Mouse (Mus musculus): ENCODE measurements at regions not wholly inside any gene's neighbourhood (a gene's known extent, or its start where the extent isn't known, plus 50 kb on each side); places are given as distances from the start of the nearest gene placed in this dataset.

DNA sequence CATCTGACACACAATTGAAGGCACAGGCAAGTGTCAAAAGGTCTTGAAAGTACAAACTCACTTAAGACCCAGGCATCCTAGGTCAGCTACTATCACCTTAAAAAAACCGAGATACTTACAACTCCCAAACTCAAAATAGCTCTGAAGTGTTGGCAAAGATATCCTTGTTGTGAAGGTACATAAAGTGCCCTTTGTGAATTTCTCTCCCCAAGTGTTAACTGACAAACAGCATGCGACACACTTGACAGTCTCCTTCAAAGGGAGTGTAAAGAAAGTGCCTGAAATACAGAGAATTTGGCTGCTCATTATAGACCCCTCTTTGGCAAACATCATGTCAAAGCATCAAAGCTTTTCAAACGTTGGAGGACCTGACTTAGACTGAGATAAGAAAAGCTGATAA, 2634.2 kb downstream of the 9330182O14Rik start:
- no peak for DNase-seq (ENCODE audit: low read depth)

DNA sequence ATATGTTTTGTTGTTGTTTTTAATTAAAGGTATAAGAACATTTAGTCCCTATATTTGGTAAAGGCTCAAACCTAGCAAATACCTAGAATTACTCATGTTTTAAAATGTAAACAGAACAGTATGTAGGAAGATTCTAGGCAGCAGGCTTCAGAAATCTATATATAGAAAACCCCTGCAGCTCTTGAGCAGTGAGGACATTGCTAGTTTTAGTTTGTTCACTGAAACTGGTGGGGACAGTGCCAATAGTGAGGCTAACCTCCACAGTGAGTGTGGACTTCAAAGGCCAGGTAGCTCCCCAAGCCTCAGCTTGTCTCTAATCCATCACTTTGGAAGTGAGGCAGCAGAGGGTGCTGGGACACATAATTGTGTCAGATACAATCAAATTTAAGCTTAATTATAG, 2645.7 kb downstream of the 9330182O14Rik start:
- DNase-seq (ENCODE audit: low read depth): no peak

DNA sequence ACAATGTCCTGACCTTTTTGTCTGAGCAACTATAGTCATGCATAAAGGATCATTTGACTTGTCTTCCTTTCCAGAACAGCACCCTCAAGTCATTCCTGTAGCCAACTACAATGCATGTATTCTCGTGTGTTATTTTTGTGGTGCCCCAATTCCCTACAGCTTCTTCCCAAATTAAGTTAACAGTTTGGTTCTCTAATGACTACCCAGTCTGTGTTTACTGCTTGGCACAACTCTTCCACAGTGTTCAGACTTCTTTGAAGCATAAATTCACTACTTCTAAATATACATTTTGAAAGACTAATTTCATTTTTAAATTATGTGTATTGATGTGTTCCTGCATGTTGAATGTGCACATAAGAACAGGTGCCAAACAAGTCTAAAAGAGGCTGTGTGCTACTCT, 2667.1 kb downstream of the 9330182O14Rik start:
- no peak for DNase-seq (ENCODE audit: low read depth)

DNA sequence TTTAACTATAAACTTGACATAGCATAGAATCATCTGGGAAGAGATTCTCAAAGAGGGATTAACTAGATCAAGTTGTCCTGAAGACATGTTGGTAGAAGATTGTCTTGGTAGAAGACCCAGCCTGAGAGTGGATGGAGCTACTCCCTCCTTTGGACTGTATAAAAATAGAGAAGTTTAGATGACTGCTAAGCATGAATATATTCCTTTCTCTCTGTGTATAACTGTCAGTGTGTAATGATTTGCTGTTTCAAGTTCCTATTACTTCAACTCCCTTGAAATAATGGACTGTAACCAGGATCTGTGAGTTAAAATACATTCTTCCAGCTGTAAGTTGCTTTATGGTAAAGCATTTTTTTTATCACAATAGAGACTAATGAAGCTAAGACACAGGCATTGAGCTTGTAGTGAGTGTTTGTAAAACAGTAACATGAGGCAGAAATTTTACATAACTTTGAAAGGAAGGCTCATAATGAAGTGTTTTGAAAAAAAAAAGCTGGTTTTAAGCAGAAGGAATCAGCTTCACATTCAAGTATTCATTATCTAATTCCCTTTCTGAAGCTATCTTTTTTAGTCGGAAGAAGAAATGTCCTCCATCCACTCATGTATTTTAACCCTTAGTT, 2676.8 kb downstream of the 9330182O14Rik start:
- no peak for DNase-seq (ENCODE audit: low read depth)

DNA sequence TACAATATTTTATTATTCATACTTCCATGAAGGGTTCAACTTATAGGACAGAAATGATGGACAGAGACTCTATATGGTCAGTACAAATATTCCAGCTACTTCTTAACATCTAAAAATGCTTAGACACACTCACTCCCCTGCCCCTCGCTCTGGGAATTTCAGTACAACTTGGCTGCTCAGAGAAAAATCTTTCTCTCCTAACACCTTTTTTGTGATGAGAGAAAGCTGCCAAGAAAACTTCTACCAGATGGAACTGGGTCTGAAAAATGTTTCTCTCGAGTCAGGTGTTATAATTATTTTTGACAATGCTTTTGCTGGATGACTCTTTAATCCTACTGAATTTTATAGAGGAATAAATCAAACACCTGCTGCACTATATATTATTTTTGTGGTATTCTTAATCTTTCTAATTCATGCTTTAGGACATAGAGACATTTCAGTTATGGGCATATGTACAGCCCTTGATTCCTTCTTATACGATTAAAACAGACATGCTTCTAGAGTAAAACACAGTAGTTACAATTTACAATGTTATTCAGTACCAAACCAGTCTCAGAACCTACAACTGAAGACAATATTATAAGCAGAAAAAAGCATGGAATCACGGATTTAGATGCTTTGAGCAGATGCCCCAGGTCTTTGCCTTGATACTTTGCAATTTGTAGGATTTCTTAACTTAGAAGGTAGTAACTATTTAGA, 2681.0 kb downstream of the 9330182O14Rik start:
- DNase-seq (ENCODE audit: low read depth): no peak

DNA sequence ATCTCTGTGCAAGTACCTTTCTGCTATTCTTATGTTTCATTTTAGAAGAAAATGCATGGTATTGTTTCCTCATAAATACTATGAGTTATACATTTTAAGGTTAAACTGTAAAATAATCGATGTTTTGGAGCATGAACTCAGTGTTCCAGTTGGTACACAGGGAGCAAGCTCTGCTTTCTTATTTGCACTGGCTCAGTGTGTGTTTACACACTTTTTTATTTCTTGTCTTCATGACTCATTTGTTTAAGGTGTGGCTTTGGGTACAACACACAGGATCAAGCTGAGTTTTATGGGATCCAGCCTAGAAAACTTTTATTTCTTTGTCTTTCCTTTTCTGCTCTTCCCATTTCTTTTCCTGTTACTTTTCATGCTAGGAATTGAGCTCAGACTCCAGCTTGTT, 2704.7 kb downstream of the 9330182O14Rik start:
- no peak for DNase-seq (ENCODE audit: low read depth)

DNA sequence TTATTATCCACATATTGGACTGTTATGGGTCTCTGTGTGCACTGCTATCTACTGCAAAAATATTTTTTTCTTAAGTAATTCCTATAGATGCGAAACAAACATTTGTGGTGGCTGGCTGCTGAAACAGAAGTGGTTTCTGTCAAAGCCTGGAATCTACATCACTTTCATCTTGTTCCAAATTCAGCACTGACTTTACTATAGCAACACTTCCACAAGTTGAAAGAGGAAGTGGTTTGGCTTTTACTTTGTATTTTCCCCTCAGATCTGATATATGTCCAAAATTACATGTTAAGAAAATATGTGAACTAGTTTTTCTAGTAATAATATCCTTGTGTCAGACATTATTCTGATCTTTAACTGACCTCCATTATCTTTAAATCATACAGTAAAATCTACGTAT, 2715.8 kb downstream of the 9330182O14Rik start:
- DNase-seq (ENCODE audit: low read depth): no peak

DNA sequence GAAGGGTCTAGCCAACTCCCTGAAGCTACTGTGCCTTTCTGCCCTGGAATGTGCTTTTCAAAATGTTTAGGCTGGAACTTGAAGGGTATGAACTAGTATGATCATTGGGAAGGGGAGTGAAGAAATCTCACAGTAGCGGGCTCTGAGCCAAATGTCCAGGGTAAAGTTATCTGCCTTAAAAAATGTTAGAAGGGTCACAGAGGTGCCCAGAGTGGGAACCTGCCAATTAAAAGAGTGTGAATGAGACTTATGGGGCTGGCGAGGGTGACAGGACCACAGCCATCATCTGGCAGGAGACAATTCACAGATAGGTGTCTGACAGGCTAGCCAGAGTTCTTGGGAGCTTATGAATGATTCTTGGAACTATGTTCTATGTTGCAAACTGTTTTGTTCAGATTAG, 2738.3 kb downstream of the 9330182O14Rik start:
- no peak for DNase-seq (ENCODE audit: low read depth)

DNA sequence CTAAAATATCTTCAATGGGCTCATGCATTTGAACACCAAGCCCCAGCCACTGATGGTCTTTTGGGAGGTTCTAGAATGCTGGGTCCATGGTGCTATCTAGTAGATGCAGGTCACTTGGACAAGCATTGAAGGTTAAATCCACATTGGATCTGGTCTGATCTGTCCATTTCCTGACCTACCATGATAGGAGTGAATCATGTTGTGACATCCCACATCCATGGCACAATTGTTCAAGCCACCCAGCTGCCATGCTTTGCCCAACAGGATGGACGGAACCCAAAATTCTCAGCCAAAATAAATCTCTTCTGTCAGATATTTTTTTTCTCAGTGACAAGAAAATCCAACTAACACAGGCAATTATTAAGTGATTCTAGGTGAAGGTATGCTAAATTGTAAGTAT, 2760.4 kb downstream of the 9330182O14Rik start:
- no peak for DNase-seq (ENCODE audit: low read depth)

DNA sequence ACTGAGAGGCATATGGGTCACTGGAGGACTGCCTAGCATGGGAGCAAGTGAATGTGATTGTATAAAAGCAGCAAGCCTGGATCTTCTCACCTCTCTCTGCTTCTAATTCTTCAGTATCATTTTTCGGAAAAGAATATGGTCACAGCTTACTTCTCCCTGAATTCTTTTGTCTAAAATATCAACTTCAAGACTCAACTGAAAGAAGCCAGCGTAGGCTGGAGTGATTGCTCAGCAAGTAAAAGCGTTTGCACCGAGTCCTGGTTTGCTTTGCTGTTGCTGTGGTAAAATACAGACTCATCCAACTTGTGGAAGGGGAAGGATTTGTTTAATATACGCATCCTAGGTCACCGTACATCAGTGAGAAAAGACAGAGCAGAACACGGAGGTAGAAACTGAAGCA, 2765.9 kb downstream of the 9330182O14Rik start:
- no peak for DNase-seq (ENCODE audit: low read depth)

DNA sequence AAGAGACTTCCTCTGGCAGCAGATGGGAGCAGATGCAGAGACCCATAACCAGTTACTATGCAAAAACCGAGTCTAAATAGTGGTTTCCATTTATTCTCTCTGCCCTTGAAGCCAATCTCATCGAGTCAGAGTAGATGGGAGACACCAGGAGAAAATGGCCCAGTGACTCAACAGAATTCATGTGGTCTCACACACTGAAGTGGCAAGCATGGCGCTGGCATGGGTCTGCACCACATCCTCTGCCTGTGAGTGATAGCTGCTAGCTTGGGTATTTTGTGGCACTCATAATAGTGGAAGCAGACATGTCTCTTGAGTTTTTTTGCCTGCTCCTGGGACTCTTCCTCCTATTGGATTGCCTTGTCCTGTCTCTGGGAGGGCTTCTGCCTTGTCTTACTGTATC, 2767.6 kb downstream of the 9330182O14Rik start:
- no peak for DNase-seq (ENCODE audit: low read depth)

DNA sequence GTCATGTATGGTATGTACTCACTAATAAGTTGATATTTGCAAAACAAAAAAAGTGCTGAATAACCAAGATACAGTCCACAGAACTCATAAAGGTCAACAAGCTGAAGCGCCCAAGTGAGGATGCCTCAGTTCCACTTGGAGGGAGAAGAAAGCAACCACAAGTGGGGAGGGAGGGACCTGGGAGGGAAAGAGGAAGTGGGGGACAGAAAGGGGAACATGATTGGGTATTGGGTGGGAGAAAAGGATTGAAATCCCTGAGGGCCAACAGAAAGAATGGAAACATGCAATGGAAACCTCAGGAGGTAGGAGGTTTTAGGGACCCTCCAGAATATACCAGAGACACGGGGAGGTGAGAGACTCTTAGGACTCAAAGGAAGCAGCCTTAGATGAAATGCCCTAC, 2777.2 kb downstream of the 9330182O14Rik start:
- no peak for DNase-seq (ENCODE audit: low read depth)

DNA sequence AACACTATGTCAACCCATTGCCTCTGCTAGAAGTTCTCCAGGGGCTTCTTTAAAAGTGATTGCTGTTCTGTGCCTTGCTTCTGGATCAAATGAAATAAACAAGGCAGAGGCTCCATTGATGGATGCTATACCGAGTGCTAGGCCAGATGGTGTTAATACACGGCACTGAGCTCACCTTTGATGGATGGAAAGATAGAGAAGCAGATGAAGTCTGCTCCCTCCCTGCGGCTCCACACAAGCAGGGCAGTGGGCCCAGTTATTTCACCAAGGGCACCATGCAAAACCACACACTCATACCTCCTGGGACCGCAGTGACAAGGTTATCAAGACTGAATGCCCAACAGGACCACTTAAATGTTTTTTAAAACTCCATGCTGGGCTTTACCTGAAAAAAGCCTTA, 2778.7 kb downstream of the 9330182O14Rik start:
- DNase-seq (ENCODE audit: low read depth): no peak

DNA sequence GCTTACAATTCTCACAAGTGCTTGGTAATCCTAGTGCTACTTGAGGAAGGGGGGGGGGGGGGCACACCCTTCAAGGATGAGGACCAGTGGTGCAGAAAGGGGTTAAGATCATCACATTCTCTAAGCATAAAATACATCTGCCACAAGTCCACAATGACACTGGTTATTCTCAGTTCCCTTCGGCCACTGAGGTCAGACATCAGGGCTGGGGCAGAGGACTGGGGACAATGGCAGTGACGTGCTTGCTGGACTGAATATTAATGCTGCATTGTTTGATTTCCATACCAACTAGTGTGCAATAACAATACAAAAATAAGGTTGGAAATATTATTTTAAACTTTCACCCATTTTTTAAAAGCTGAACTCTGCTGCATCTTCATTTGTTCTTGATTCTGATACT, 2779.1 kb downstream of the 9330182O14Rik start:
- no peak for DNase-seq (ENCODE audit: low read depth)

DNA sequence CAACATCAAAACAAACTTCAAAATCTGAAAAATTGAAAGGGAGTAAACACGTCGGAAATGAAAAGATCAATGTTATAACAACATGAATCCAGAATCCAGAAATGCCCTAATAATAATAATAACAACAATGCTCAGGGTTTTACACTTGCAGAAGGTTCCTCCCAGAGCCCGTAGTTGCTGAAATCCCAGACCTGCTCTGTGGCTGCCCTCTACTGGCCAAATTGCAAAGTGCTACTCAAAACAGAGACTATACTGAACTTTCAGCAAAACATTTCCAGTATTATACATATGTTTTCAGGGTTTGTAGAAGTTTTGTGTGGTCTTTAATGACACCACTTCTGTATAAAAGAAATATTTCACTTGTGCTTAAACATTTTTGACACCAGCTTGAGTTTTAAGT, 2779.9 kb downstream of the 9330182O14Rik start:
- no peak for DNase-seq (ENCODE audit: low read depth)

DNA sequence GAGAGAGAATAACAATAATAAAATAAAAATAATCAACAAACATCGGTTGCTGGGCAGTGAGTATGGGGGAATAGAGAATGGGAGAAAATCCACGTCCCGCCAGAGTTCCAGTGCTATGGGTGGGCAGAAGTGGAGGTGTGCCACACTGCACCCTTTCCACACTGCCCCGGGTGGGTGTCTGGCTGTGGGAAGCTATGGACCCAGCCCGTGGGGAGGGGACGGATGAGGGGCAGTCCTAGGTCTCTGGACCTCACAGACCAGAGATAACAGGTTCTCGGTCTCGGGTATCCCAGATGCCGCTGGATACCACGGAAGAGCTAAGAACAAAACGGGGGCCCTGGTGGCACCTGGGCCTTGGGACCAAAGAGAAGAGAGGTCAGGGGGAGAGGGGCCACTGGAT, 2781.0 kb downstream of the 9330182O14Rik start:
- no peak for DNase-seq (ENCODE audit: low read depth)

DNA sequence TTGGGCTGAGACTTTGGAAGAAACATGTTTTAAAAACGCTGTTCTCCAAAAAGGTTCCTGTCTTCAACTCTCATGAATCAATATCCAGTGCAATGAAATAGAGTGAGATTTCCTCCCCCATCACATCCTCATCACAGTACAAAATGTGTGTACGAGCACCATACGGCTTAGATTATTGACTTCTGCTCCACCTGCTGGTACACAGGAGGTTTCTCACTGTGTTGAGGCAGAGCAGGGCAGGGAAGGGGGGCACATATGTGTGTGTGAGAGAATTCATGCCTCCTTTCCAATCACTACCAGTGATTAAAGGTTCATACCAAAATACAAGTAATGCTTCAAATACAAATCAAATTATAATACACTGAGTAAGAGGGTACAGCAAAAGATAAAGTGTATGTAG, 2787.5 kb downstream of the 9330182O14Rik start:
- no peak for DNase-seq (ENCODE audit: low read depth)

DNA sequence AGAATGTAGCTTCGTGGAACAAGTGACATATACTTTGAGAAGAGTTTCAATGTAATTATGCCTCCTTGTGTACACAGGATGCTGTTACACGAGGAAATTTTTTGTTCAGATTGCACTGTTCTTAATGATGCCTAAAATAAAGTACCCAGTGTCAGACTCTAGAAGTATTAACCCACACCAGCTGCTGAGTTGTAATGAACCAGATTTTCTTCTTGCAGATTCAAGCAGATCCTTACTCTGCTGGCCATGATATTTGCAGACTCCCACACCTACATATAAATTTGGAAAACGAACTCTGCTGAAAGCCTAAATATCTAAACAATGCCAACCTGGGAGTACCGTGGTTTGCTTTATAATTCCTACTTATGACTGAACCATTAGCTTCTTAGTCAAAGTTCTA, 2794.2 kb downstream of the 9330182O14Rik start:
- DNase-seq (ENCODE audit: low read depth): no peak

DNA sequence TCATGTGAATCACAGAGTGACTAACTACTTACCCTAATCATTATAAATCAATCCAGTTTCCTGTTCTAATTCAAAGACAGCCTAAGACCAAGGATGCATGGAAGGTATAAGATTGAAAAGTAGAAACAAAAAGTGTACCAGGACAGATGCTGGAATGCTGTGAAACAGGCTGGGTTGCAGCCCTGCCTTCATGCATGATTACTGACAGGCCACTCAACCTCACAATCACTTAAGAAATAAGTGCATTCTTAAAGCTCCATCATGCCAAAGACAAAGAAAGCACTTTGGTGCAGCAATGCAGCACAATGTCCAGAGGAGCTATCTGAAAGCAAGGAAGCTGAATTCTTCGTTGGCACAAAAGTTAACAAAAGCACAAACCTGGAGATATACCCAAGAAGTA, 2810.4 kb downstream of the 9330182O14Rik start:
- no peak for DNase-seq (ENCODE audit: low read depth)

DNA sequence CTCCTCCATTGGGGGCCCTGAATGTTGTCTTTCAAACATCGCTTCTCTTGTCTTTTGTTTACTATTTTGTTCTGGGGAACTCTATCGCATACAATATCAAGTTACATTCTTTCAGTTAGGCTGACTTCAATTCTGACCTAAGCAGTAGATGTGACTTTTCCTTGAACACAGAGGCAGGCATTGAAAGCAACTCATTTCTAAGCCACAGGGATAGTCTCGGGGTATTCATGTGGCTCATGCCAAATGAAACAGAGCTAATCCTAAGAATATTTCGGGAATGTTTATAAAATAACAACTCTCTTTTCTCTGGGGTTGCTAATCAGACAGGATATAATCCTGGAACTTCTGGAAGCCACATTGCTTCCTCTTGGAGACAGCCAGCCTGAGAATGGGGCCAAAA, 2821.0 kb downstream of the 9330182O14Rik start:
- DNase-seq (ENCODE audit: low read depth): no peak

DNA sequence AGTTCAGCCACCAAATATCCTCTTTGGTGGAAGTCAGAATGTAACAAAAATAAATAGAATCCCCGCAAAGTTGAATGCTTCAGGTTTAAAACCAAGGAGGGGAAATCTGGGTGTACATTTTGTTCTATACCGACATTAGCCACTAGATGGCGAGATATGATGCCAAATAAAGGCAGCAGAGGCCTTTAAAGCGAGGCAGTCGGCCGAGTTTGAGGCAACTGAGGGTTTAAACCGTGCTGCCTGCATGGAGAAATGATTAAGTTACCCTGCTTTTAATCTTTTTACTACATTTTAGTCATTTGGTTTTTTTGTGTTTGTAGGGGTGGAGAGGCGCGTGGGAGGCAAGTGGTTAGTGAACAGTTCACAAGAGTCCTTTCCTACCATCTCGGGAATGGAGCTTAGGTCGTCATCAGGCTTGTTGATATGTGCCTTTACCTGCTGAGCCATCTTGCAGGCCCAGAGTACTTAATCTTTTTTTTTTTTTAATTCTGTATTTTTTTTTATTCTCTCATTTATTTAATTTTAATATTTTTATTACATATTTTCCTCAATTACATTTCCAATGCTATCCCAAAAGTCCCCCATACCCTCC, 2828.7 kb downstream of the 9330182O14Rik start:
- DNase-seq (ENCODE audit: low read depth): peak; percentile 13

DNA sequence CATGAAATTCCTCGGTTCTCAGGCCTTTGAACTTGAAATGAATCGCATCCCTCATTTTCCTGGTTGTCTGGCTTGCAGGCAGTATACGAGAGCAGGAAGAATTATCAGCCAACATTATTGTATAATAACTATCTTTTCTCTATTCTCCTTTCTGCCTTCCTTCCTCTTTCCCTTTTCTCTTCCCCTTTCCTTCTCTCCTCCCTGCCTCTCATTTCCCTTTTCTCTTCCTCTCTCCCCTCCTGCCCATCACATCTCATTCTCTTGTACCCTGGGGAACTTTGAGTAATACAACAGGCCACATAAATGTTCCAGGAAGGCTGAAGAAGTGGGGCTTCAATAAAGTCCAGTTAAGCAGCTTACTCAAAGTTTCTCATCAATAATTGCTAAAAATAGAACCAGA, 2831.1 kb downstream of the 9330182O14Rik start:
- DNase-seq (ENCODE audit: low read depth): no peak
